Mouse (Mus musculus) hindbrain, embryonic 10.5 days (tissue): ENCODE data around the gene Mlh3. TPM values are rescaled to one million over a fixed set of nuclear protein-coding genes. Genes with fewer than 3 reads are reported as not detected.

ENCODE experiments used
- DNase-seq: peaks from one replicate; pipeline ENCODE4 v3.0.0-alpha.2; 2017; ENCODE audit warnings: low spot score
- H3K27ac ChIP-seq: fragments of 300-500 bp; sonication (generic); 2 replicates; pipeline ENCODE4 v1.5.1; 2016; ENCODE audit warnings: mild to moderate bottlenecking, moderate library complexity
- H3K27me3 ChIP-seq: fragments of 300-500 bp; sonication (generic); 2 replicates; pipeline ENCODE4 v1.6.1; 2016; ENCODE audit warnings: mild to moderate bottlenecking; ENCODE audit not compliant: poor library complexity, insufficient read depth, severe bottlenecking
- H3K36me3 ChIP-seq: fragments of 300-500 bp; sonication (generic); 2 replicates; pipeline ENCODE4 v1.6.1; 2016; ENCODE audit warnings: mild to moderate bottlenecking, moderate library complexity
- H3K4me1 ChIP-seq: fragments of 300-500 bp; sonication (generic); replicated peaks from 2 replicates; pipeline ENCODE4 v1.6.1; 2016; ENCODE audit warnings: mild to moderate bottlenecking
- H3K4me3 ChIP-seq: fragments of 300-500 bp; sonication (generic); 2 replicates; pipeline ENCODE4 v1.5.1; 2016; ENCODE audit warnings: mild to moderate bottlenecking, moderate library complexity
- H3K9me3 ChIP-seq: fragments of 300-500 bp; sonication (generic); 2 replicates; pipeline ENCODE4 v1.6.1; 2016; ENCODE audit warnings: mild to moderate bottlenecking, moderate library complexity
- WGBS: fragments of 180-500 bp; shearing (Covaris S2); methylation state at CpG from one replicate; pipeline ENCODE4 v1.1.7; 2016; 5-methylcytosine and 5-hydroxymethylcytosine counted together
- polyA plus RNA-seq: library from polyadenylated mRNA; unstranded; fragments of >200 nt; fragmentation: Nextera tagmentation; extraction: Ambion mirVana; gene quantifications from 2 replicates; pipeline ENCODE4 v1.2.1, GENCODE M21; 2016

Gene Mlh3
- polyA plus RNA-seq, 1 experiment from 2014 or later, result 5.5 TPM

- H3K27ac ChIP-seq, result peak overlapping the region; percentile 50
- DNase-seq, result no peak
- H3K4me3 ChIP-seq, result peak overlapping the region; percentile 16; the same call in 1 of the 2 replicates
- peaks cover 22% of the 10 kb centered on the region for H3K4me1 ChIP-seq
- WGBS, result 30% methylated on average over 19 of the region's 19 CpGs
- H3K36me3 ChIP-seq, result no peaks in the 10 kb centered on the region
- H3K9me3 ChIP-seq, result no peaks in the 10 kb centered on the region
- H3K27me3 ChIP-seq, result peaks cover 41% of the 10 kb centered on the region
Measured at GRCm38 (mm10) chr12:85192461-85193108, 77.8 kb downstream of the Mlh3 start.

- no peak for DNase-seq
- Histone ChIP-seq H3K9me3 (no peaks in the 10 kb centered on the region), H3K27me3 (peaks cover 26% of the 10 kb centered on the region), H3K27ac (no peak overlapping the region), H3K36me3 (no peaks in the 10 kb centered on the region), H3K4me3 (no peak overlapping the region), H3K4me1 (peaks cover 14% of the 10 kb centered on the region)
- WGBS, result 84% methylated on average over 7 of the region's 7 CpGs
Measured at GRCm38 (mm10) chr12:85190290-85190689, 80.1 kb downstream of the Mlh3 start.

- Histone ChIP-seq H3K27me3 (peaks cover 24% of the 10 kb centered on the region), H3K36me3 (no peaks in the 10 kb centered on the region), H3K9me3 (no peaks in the 10 kb centered on the region), H3K4me1 (peaks cover 24% of the 10 kb centered on the region), H3K27ac (no peak overlapping the region), H3K4me3 (no peak overlapping the region)
- 71% methylated on average over 7 of the region's 7 CpGs for WGBS
- DNase-seq, result no peak
Measured at GRCm38 (mm10) chr12:85186361-85186760, 84.0 kb downstream of the Mlh3 start.

GRCm38 (mm10) chr12:85185810-85186209, 84.6 kb downstream of the Mlh3 start:
- 65% methylated on average over 8 of the region's 8 CpGs for WGBS
- Histone ChIP-seq H3K4me3 (no peak overlapping the region), H3K27ac (no peak overlapping the region), H3K27me3 (peaks cover 29% of the 10 kb centered on the region), H3K9me3 (no peaks in the 10 kb centered on the region), H3K4me1 (peaks cover 29% of the 10 kb centered on the region), H3K36me3 (no peaks in the 10 kb centered on the region)
- no peak for DNase-seq

Other genes with a start within 250 kb of the Mlh3 start
- 3.8 and 4.7 TPM in 2 replicates for gene Prox2, start 159.8 kb downstream of the Mlh3 start, polyA plus RNA-seq
- gene Dlst, start 159.8 kb downstream of the Mlh3 start, polyA plus RNA-seq, result 101 and 109 TPM in 2 replicates
- gene Rps6kl1, start 119.3 kb downstream of the Mlh3 start, polyA plus RNA-seq, result 3.7 and 3.8 TPM in 2 replicates
- gene Pgf, start 92.8 kb downstream of the Mlh3 start, polyA plus RNA-seq, result 5.8 and 8.0 TPM in 2 replicates
- gene Eif2b2, start 51.1 kb downstream of the Mlh3 start, polyA plus RNA-seq, result 126 and 131 TPM in 2 replicates
- gene Acyp1, start 17.8 kb upstream of the Mlh3 start, polyA plus RNA-seq, result 59.2 and 75.5 TPM in 2 replicates
- gene Zc2hc1c, start 18.0 kb upstream of the Mlh3 start, polyA plus RNA-seq, result 1.1 and 1.7 TPM in 2 replicates
- 16.9 and 22.8 TPM in 2 replicates for gene Nek9, start 68.8 kb upstream of the Mlh3 start, polyA plus RNA-seq
- gene Tmed10, start 104.2 kb upstream of the Mlh3 start, polyA plus RNA-seq, result 253 and 254 TPM in 2 replicates
- gene Fos, start 203.3 kb upstream of the Mlh3 start, polyA plus RNA-seq, result 1.5 TPM in 2 replicates